Mouse (Mus musculus): Measurements from ENCODE around the gene Ank2. TPM values are rescaled to one million over a fixed set of nuclear protein-coding genes. Genes with fewer than 3 reads are reported as not detected.

Gene Ank2
- polyA plus RNA-seq, 1 experiment from 2014 or later: 65.3 TPM

GRCm38 (mm10) chr3:126994149-126994548, 505.0 kb downstream of the Ank2 start:
- peak; percentile 44 for DNase-seq (ENCODE audit: low spot score)
- Histone ChIP-seq H3K4me1 (replicated peaks) (peaks cover 59% of the 10 kb centered on the region), H3K9me3 (no peaks in the 10 kb centered on the region), H3K27me3 (ENCODE audit: insufficient read depth, poor library complexity, severe bottlenecking) (no peaks in the 10 kb centered on the region), H3K27ac (peak overlapping the region; percentile 31; the same call in 1 of the 2 replicates), H3K36me3 (no peaks in the 10 kb centered on the region), H3K4me3 (no peak overlapping the region)
- 28% methylated on average over 7 of the region's 7 CpGs for WGBS

GRCm38 (mm10) chr3:126989936-126990335, 509.2 kb downstream of the Ank2 start:
- no peaks in the 10 kb centered on the region for H3K9me3 ChIP-seq
- peaks cover 20% of the 10 kb centered on the region for H3K36me3 ChIP-seq
- 87% methylated on average over 3 of the region's 3 CpGs for WGBS
- H3K4me1 ChIP-seq (replicated peaks): peaks cover 17% of the 10 kb centered on the region
- H3K4me3 ChIP-seq: no peak overlapping the region
- H3K27ac ChIP-seq: no peak overlapping the region
- no peaks in the 10 kb centered on the region for H3K27me3 ChIP-seq (ENCODE audit: insufficient read depth, poor library complexity, severe bottlenecking)
- no peak for DNase-seq (ENCODE audit: low spot score)

GRCm38 (mm10) chr3:126986687-126987086, 512.5 kb downstream of the Ank2 start:
- no peaks in the 10 kb centered on the region for H3K27me3 ChIP-seq (ENCODE audit: insufficient read depth, poor library complexity, severe bottlenecking)
- WGBS: 89% methylated on average over 3 of the region's 3 CpGs
- no peaks in the 10 kb centered on the region for H3K9me3 ChIP-seq
- H3K36me3 ChIP-seq: peaks cover 23% of the 10 kb centered on the region
- no peak overlapping the region for H3K4me3 ChIP-seq
- no peaks in the 10 kb centered on the region for H3K4me1 ChIP-seq (replicated peaks)
- H3K27ac ChIP-seq: no peak overlapping the region
- no peak for DNase-seq (ENCODE audit: low spot score)

GRCm38 (mm10) chr3:126982814-126983213, 516.3 kb downstream of the Ank2 start:
- H3K4me1 ChIP-seq (replicated peaks): no peaks in the 10 kb centered on the region
- no peak overlapping the region for H3K27ac ChIP-seq
- no peak for DNase-seq (ENCODE audit: low spot score)
- peaks cover 31% of the 10 kb centered on the region for H3K36me3 ChIP-seq
- no peaks in the 10 kb centered on the region for H3K27me3 ChIP-seq (ENCODE audit: insufficient read depth, poor library complexity, severe bottlenecking)
- no peaks in the 10 kb centered on the region for H3K9me3 ChIP-seq
- H3K4me3 ChIP-seq: no peak overlapping the region
- WGBS: 90% methylated on average over 5 of the region's 5 CpGs

- H3K4me1 ChIP-seq (replicated peaks): peaks cover 9% of the 10 kb centered on the region
- DNase-seq (ENCODE audit: low spot score): no peak
- H3K9me3 ChIP-seq: no peaks in the 10 kb centered on the region
- H3K36me3 ChIP-seq: peaks cover 20% of the 10 kb centered on the region
- no peak overlapping the region for H3K27ac ChIP-seq
- WGBS: 97% methylated on average over 3 of the region's 3 CpGs
- H3K27me3 ChIP-seq (ENCODE audit: insufficient read depth, poor library complexity, severe bottlenecking): no peaks in the 10 kb centered on the region
- no peak overlapping the region for H3K4me3 ChIP-seq
Observed at GRCm38 (mm10) chr3:126981163-126981562, 518.0 kb downstream of the Ank2 start.

- 80% methylated on average over 3 of the region's 3 CpGs for WGBS
- Histone ChIP-seq H3K9me3 (no peaks in the 10 kb centered on the region), H3K27ac (no peak overlapping the region)
Observed at GRCm38 (mm10) chr3:126979635-126980034, 519.5 kb downstream of the Ank2 start.

GRCm38 (mm10) chr3:126978768-126979410, 520.3 kb downstream of the Ank2 start:
- DNase-seq (ENCODE audit: low spot score): peak; percentile 72
- no peaks in the 10 kb centered on the region for H3K9me3 ChIP-seq
- H3K36me3 ChIP-seq: peaks cover 20% of the 10 kb centered on the region
- H3K27me3 ChIP-seq (ENCODE audit: insufficient read depth, poor library complexity, severe bottlenecking): no peaks in the 10 kb centered on the region
- H3K27ac ChIP-seq: no peak overlapping the region
- H3K4me3 ChIP-seq: no peak overlapping the region
- peaks cover 14% of the 10 kb centered on the region for H3K4me1 ChIP-seq (replicated peaks)
- WGBS: 62% methylated on average over 11 of the region's 11 CpGs

More at GRCm38 (mm10) chr3:126979635-126980034, 519.5 kb downstream of the Ank2 start:
- Histone ChIP-seq H3K4me1 (replicated peaks) (peaks cover 14% of the 10 kb centered on the region), H3K27me3 (ENCODE audit: insufficient read depth, poor library complexity, severe bottlenecking) (no peaks in the 10 kb centered on the region), H3K4me3 (no peak overlapping the region), H3K36me3 (peaks cover 20% of the 10 kb centered on the region)
- no peak for DNase-seq (ENCODE audit: low spot score)

- H3K27me3 ChIP-seq (ENCODE audit: insufficient read depth, poor library complexity, severe bottlenecking): no peaks in the 10 kb centered on the region
- no peak overlapping the region for H3K4me3 ChIP-seq
- H3K27ac ChIP-seq: peak overlapping the region; percentile 37; the same call in 1 of the 2 replicates
- no peaks in the 10 kb centered on the region for H3K9me3 ChIP-seq
- no peak for DNase-seq (ENCODE audit: low spot score)
- H3K36me3 ChIP-seq: peaks cover 29% of the 10 kb centered on the region
- H3K4me1 ChIP-seq (replicated peaks): peaks cover 14% of the 10 kb centered on the region
- WGBS: 55% methylated on average over 6 of the region's 6 CpGs
Observed at GRCm38 (mm10) chr3:126977399-126977798, 521.8 kb downstream of the Ank2 start.

GRCm38 (mm10) chr3:126976793-126977192, 522.4 kb downstream of the Ank2 start:
- Histone ChIP-seq H3K27me3 (ENCODE audit: insufficient read depth, poor library complexity, severe bottlenecking) (no peaks in the 10 kb centered on the region), H3K36me3 (peaks cover 33% of the 10 kb centered on the region), H3K4me3 (no peak overlapping the region), H3K9me3 (no peaks in the 10 kb centered on the region), H3K4me1 (replicated peaks) (peaks cover 14% of the 10 kb centered on the region), H3K27ac (peak overlapping the region; percentile 66; the same call in 1 of the 2 replicates)
- WGBS: 83% methylated on average over 16 of the region's 16 CpGs
- DNase-seq (ENCODE audit: low spot score): no peak

- WGBS: 77% methylated on average over 5 of the region's 5 CpGs
- H3K4me3 ChIP-seq: no peak overlapping the region
- DNase-seq (ENCODE audit: low spot score): no peak
- no peaks in the 10 kb centered on the region for H3K27me3 ChIP-seq (ENCODE audit: insufficient read depth, poor library complexity, severe bottlenecking)
- H3K27ac ChIP-seq: peak overlapping the region; percentile 42; the same call in 1 of the 2 replicates
- no peaks in the 10 kb centered on the region for H3K9me3 ChIP-seq
- H3K4me1 ChIP-seq (replicated peaks): peaks cover 14% of the 10 kb centered on the region
- peaks cover 26% of the 10 kb centered on the region for H3K36me3 ChIP-seq
Observed at GRCm38 (mm10) chr3:126975409-126975808, 523.7 kb downstream of the Ank2 start.

- H3K9me3 ChIP-seq: no peaks in the 10 kb centered on the region
- no peak overlapping the region for H3K27ac ChIP-seq
- whole genome bisulfite sequencing: 90% methylated on average over 2 of the region's 2 CpGs
- no peaks in the 10 kb centered on the region for H3K27me3 ChIP-seq (ENCODE audit: insufficient read depth, poor library complexity, severe bottlenecking)
- peaks cover 22% of the 10 kb centered on the region for H3K36me3 ChIP-seq
- H3K4me3 ChIP-seq: no peak overlapping the region
- H3K4me1 ChIP-seq (replicated peaks): peaks cover 14% of the 10 kb centered on the region
- DNase-seq (ENCODE audit: low spot score): no peak
Observed at GRCm38 (mm10) chr3:126973551-126973950, 525.6 kb downstream of the Ank2 start.

GRCm38 (mm10) chr3:126971531-126971930, 527.6 kb downstream of the Ank2 start:
- H3K27ac ChIP-seq: no peak overlapping the region
- no peak for DNase-seq (ENCODE audit: low spot score)
- 93% methylated on average over 9 of the region's 9 CpGs for WGBS
- H3K9me3 ChIP-seq: no peaks in the 10 kb centered on the region
- no peak overlapping the region for H3K4me3 ChIP-seq
- peaks cover 5% of the 10 kb centered on the region; the same call in 1 of the 2 replicates for H3K4me1 ChIP-seq (replicated peaks)
- H3K27me3 ChIP-seq (ENCODE audit: insufficient read depth, poor library complexity, severe bottlenecking): no peaks in the 10 kb centered on the region
- peaks cover 22% of the 10 kb centered on the region for H3K36me3 ChIP-seq

GRCm38 (mm10) chr3:126968721-126969120, 530.4 kb downstream of the Ank2 start:
- Histone ChIP-seq H3K9me3 (no peaks in the 10 kb centered on the region), H3K4me1 (replicated peaks) (no peaks in the 10 kb centered on the region), H3K27me3 (ENCODE audit: insufficient read depth, poor library complexity, severe bottlenecking) (no peaks in the 10 kb centered on the region), H3K4me3 (no peak overlapping the region), H3K27ac (no peak overlapping the region), H3K36me3 (peaks cover 33% of the 10 kb centered on the region)
- WGBS: 93% methylated on average over 2 of the region's 2 CpGs
- no peak for DNase-seq (ENCODE audit: low spot score)

Measured in hindbrain, embryonic 10.5 days (tissue).